Mouse (Mus musculus) G1E (cell line): ENCODE data around the gene Anapc7.

ENCODE experiments used
- CTCF ChIP-seq: IDR thresholded peaks from 2 replicates; pipeline ENCODE4 v1.5.1; 2012; ENCODE audit warnings: low read depth, low read length, inconsistent platforms, mixed read lengths
- GATA1 ChIP-seq: IDR thresholded peaks from 2 replicates; pipeline ENCODE4 v1.6.1; 2012; ENCODE audit warnings: borderline replicate concordance, low read length, inconsistent platforms, mixed read lengths
- GATA2 ChIP-seq: IDR thresholded peaks from 2 replicates; pipeline ENCODE4 v1.6.1; 2012; ENCODE audit warnings: low read depth, low read length, inconsistent platforms, borderline replicate concordance
- POLR2AphosphoS5 ChIP-seq: IDR thresholded peaks from 2 replicates; pipeline ENCODE4 v1.6.1; 2012; ENCODE audit warnings: low read depth, low read length, inconsistent platforms; ENCODE audit not compliant: insufficient replicate concordance

DNA sequence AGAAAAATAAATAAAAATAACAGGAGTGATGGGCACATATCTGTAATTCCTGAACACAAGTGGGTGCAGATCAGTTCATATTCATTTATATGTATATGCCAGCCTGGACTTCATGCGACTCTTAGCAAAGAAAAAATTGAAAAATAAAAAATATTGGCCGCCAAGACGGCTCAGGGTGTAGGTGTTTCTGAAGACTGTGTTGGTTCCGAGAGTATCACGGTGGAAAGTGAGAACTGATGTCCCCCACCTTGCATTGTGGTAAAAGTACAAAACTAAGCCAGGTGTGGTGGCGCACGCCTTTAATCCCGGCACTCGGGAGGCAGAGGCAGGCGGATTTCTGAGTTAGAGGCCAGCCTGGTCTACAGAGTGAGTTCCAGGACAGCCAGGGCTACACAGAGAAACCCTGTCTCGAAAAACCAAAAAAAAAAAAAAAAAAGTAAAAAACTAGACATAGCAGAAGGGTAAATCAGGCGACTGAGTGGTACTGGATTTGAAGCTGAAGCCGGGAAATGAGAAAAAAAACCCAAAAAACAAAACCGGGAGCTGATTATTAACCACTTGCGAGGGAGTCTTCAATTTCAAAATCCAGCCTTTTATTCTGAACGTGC is 30.2 kb upstream of the Anapc7 start:
- TF ChIP-seq CTCF, result no peak
- no peak for TF ChIP-seq GATA2
- TF ChIP-seq GATA1, result no peak
- TF ChIP-seq POLR2AphosphoS5, result no peak
